Mouse (Mus musculus): ENCODE data around the gene Fgf6. TPM values are rescaled to one million over a fixed set of nuclear protein-coding genes. Genes with fewer than 3 reads are reported as not detected.

Fgf6 gene
- 2.8 and 2.9 TPM in 2 replicates for polyA plus RNA-seq (2012; rRNA removed)
- polyA plus RNA-seq (2014; fragmentation: Nextera tagmentation; extraction: Ambion mirVana), result 2.3 and 2.5 TPM in 2 replicates

DNA sequence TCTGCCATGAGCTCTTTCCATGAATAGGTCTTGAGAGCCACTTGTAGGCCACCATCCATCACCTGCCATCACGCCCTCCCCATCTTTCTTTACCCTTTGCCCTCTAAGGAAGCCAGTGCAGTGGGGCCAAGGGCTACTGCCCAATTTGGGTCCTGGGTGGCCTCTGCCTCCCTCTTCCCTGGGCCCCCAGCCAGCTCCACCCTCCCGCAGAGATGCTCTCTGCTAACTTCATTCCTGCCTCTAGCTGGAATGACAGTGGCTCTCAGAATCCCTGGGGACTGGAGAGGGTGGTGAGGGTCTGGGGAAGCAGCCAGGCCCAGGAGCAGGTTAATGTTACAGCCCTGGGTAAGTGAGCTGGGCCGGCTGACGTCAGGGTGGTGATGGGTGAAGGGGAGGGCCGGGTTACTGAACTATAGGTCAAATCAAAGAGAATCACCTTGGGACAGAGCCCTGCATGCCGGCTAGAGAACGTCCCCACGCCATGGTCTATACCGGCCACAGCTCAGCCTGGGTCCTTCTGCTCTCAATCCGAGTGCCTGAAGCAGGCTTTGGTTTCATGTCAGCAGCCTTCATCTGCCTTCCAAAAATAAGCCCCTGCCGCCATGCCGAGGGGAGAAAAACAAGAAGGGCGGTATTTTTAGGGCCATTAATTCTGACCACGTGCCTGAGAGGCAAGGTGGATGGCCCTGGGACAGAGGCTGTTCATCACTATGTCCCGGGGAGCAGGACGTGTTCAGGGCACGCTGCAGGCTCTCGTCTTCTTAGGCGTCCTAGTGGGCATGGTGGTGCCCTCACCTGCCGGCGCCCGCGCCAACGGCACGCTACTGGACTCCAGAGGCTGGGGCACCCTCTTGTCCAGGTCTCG lies at the start of gene Fgf6:
TSS of gene Fgf6 (plus strand) at position 681 of the 865 bp plus-strand sequence.
- peaks cover 10% of the 10 kb centered on the region for H3K4me1 ChIP-seq (ENCODE audit: control insufficient read depth, insufficient read depth, low read length)
- no peak for DNase-seq (ENCODE audit: low spot score)
- no peak within 1 kb of the TSS for H3K27ac ChIP-seq (replicated peaks; ENCODE audit: low read depth, low read length)
- H3K4me3 ChIP-seq (replicated peaks; ENCODE audit: low read length), result no peak within 1 kb of the TSS
- no peak for ATAC-seq (ENCODE audit: low FRiP score, low read depth)
- H3K9me3 ChIP-seq (ENCODE audit: control insufficient read depth, low read length), result no peaks in the 10 kb centered on the region
- H3K27me3 ChIP-seq (ENCODE audit: control insufficient read depth, insufficient read depth, low read length), result no peaks in the 10 kb centered on the region
- 79% methylated on average over 26 of the region's 26 CpGs for WGBS
- H3K9ac ChIP-seq (ENCODE audit: low read depth, low read length, severe bottlenecking), result no peak within 1 kb of the TSS
- H3K4me2 ChIP-seq (replicated peaks; ENCODE audit: low read depth, low read length, severe bottlenecking), result no peak within 1 kb of the TSS
- H3K36me3 ChIP-seq (ENCODE audit: control insufficient read depth, insufficient read depth, low read length), result no peaks in the 10 kb centered on the region
- no peak for TF ChIP-seq POLR2A (IDR thresholded peaks at IDR 0.05; ENCODE audit: borderline replicate concordance, extremely low read depth, insufficient read depth, insufficient read length)

DNA sequence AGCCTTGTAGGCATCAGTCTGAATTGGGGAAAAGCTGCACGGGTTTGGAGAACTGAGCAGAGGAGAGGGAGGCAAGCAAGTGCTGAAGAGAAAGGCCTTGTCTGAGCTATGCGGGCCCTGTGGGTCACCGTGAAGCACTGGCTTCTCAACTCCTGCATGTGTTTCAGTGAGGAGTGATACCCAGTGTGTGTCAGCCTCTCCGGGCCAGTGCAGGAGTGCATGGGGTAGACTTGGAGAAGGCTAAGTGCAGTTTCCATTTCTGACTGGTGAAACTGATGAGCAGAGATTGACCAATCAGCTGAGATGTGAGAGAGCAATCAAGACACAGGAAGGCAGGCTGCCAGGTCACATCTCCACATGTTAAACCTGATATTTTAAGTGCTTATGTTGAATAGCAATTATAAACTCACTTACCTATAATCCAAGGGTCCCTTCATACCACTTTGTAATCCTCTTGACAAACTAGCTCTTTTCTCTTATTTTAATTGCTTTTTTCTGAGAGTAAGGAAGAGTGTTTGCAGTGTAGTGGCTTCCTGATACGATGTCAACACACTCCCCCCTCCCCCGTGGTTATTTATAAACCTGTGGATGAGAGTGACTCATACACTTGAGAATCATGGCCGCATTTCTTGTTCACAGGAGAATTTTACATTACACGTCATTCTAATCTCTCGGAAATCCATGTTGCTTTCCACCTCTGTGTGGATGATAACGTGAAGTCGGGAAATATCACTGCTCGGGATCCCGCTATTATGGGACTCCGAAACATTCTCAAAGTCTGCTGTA lies 49.0 kb upstream of the Fgf6 start:
- H3K9me3 ChIP-seq (ENCODE audit: control insufficient read depth, low read length), result no peaks in the 10 kb centered on the region
- no peak overlapping the region for H3K4me3 ChIP-seq (replicated peaks; ENCODE audit: low read length)
- H3K27ac ChIP-seq (replicated peaks; ENCODE audit: low read depth, low read length), result no peak overlapping the region
- no peak overlapping the region for H3K4me2 ChIP-seq (replicated peaks; ENCODE audit: low read depth, low read length, severe bottlenecking)
- 86% methylated on average over 14 of the region's 14 CpGs for WGBS
- peaks cover 12% of the 10 kb centered on the region; the same call in 1 of the 2 replicates for H3K36me3 ChIP-seq (ENCODE audit: control insufficient read depth, insufficient read depth, low read length)
- H3K4me1 ChIP-seq (ENCODE audit: control insufficient read depth, insufficient read depth, low read length), result no peaks in the 10 kb centered on the region
- no peaks in the 10 kb centered on the region for H3K27me3 ChIP-seq (ENCODE audit: control insufficient read depth, insufficient read depth, low read length)
- TF ChIP-seq POLR2A (IDR thresholded peaks at IDR 0.05; ENCODE audit: borderline replicate concordance, extremely low read depth, insufficient read depth, insufficient read length), result no peak
- DNase-seq (ENCODE audit: low spot score), result no peak
- no peak overlapping the region for H3K9ac ChIP-seq (ENCODE audit: low read depth, low read length, severe bottlenecking)
- ATAC-seq (ENCODE audit: low FRiP score, low read depth), result no peak

DNA sequence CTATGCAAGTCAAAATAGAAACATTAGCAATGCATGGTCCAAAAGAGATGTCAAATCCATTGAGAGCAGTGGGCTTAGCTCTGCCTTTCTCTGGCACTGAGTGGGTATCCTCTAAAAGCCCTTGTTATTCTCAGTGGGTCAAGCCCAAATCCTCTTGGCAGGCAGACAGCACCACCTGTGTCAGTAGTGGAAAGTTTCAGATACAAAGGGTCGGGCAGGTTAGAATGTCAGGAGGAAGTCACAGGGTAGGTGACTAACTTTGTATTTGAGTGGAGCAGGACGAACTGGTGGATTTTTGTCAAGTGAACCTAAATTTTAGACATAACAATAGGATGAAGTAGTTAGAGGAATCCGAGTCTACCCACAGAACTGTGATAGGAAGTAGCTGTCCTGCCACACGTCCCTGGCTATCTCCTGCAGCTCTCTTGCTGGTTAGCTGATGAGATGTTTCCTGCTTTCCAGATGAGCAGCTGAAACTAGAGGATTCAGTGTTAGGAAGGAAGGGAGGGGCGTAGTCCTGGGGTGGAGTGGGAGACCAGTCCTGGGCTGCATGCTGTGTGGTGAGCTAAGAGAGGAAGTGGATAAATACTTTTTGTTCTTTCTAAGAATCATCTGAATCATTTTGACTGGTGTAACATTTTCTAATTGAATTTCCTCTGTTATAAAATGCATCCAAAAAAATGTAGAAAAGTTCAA lies 33.7 kb upstream of the Fgf6 start:
- ATAC-seq (ENCODE audit: low FRiP score, low read depth) (no peak), DNase-seq (ENCODE audit: low spot score) (no peak)
- Histone ChIP-seq H3K4me1 (ENCODE audit: control insufficient read depth, insufficient read depth, low read length) (no peaks in the 10 kb centered on the region), H3K36me3 (ENCODE audit: control insufficient read depth, insufficient read depth, low read length) (no peaks in the 10 kb centered on the region; the same call in 1 of the 2 replicates), H3K27ac (replicated peaks; ENCODE audit: low read depth, low read length) (no peak overlapping the region), H3K27me3 (ENCODE audit: control insufficient read depth, insufficient read depth, low read length) (no peaks in the 10 kb centered on the region), H3K9me3 (ENCODE audit: control insufficient read depth, low read length) (no peaks in the 10 kb centered on the region), H3K4me3 (replicated peaks; ENCODE audit: low read length) (no peak overlapping the region), H3K4me2 (replicated peaks; ENCODE audit: low read depth, low read length, severe bottlenecking) (no peak overlapping the region), H3K9ac (ENCODE audit: low read depth, low read length, severe bottlenecking) (no peak overlapping the region)
- TF ChIP-seq POLR2A (IDR thresholded peaks at IDR 0.05; ENCODE audit: borderline replicate concordance, extremely low read depth, insufficient read depth, insufficient read length), result no peak
- 64% methylated on average over 5 of the region's 5 CpGs for WGBS

DNA sequence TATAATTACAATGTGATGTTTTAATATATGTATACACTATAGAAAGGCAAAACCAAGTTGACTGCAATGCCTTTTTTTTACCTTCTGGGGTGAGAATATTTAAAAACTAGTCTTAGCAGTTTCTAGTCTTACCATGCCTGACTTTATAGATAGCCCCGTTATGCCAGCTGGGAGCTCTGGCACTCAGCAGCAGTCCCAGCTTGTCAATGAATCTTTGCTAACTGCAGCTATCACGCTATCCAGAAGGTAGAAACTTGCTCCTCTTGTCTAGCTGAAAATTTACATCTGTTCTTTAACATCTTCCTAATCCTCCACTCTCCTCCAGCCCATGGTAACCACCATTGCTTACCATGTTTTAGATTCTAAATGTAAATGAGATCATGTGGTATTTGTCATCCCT lies 21.7 kb upstream of the Fgf6 start:
- Histone ChIP-seq H3K27ac (replicated peaks; ENCODE audit: low read depth, low read length) (no peak overlapping the region), H3K4me3 (replicated peaks; ENCODE audit: low read length) (no peak overlapping the region), H3K36me3 (ENCODE audit: control insufficient read depth, insufficient read depth, low read length) (no peaks in the 10 kb centered on the region), H3K4me1 (ENCODE audit: control insufficient read depth, insufficient read depth, low read length) (no peaks in the 10 kb centered on the region), H3K4me2 (replicated peaks; ENCODE audit: low read depth, low read length, severe bottlenecking) (no peak overlapping the region), H3K9me3 (ENCODE audit: control insufficient read depth, low read length) (no peaks in the 10 kb centered on the region), H3K9ac (ENCODE audit: low read depth, low read length, severe bottlenecking) (no peak overlapping the region), H3K27me3 (ENCODE audit: control insufficient read depth, insufficient read depth, low read length) (no peaks in the 10 kb centered on the region)
- whole genome bisulfite sequencing, result 55% methylated on average over 2 of the region's 2 CpGs
- TF ChIP-seq POLR2A (IDR thresholded peaks at IDR 0.05; ENCODE audit: borderline replicate concordance, extremely low read depth, insufficient read depth, insufficient read length), result no peak
- ATAC-seq (ENCODE audit: low FRiP score, low read depth) (no peak), DNase-seq (ENCODE audit: low spot score) (no peak)

DNA sequence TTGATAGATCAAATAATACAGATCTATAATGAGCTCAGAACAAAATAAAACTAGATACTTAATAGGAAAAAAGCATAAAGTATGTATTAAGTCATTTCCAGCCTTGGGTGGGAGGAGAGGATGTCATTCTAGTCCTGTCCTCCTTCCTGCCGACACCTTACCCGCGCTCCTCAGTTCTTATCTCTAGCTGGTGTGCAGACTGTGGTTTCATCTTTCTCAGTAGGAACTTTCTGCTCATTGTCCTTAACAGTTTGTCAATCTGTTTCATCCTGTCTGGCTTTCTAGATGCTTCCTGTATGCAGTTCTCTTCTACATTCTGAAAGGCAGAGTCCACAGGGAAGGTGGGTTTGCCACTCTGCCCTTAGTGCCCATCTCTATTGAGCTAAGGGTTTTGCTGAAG lies 19.9 kb upstream of the Fgf6 start:
- Histone ChIP-seq H3K27ac (replicated peaks; ENCODE audit: low read depth, low read length) (no peak overlapping the region), H3K4me2 (replicated peaks; ENCODE audit: low read depth, low read length, severe bottlenecking) (no peak overlapping the region), H3K4me1 (ENCODE audit: control insufficient read depth, insufficient read depth, low read length) (no peaks in the 10 kb centered on the region), H3K36me3 (ENCODE audit: control insufficient read depth, insufficient read depth, low read length) (no peaks in the 10 kb centered on the region), H3K27me3 (ENCODE audit: control insufficient read depth, insufficient read depth, low read length) (no peaks in the 10 kb centered on the region), H3K9me3 (ENCODE audit: control insufficient read depth, low read length) (no peaks in the 10 kb centered on the region), H3K9ac (ENCODE audit: low read depth, low read length, severe bottlenecking) (no peak overlapping the region), H3K4me3 (replicated peaks; ENCODE audit: low read length) (no peak overlapping the region)
- 90% methylated on average over 3 of the region's 3 CpGs for WGBS
- no peak for ATAC-seq (ENCODE audit: low FRiP score, low read depth)
- TF ChIP-seq POLR2A (IDR thresholded peaks at IDR 0.05; ENCODE audit: borderline replicate concordance, extremely low read depth, insufficient read depth, insufficient read length), result no peak
- no peak for DNase-seq (ENCODE audit: low spot score)

Measured in limb, embryonic 14.5 days (tissue).